Mouse (Mus musculus): Measurements from ENCODE around the gene Prkn. TPM values are rescaled to one million over a fixed set of nuclear protein-coding genes. Genes with fewer than 3 reads are reported as not detected.
A peak's percentile ranks its signal among the peaks of the same experiment; 100 is the strongest.

Prkn gene
- total and polyA plus RNA-seq, 3 experiments, result 0.39 to 0.50 TPM; not detected in 1

DNA sequence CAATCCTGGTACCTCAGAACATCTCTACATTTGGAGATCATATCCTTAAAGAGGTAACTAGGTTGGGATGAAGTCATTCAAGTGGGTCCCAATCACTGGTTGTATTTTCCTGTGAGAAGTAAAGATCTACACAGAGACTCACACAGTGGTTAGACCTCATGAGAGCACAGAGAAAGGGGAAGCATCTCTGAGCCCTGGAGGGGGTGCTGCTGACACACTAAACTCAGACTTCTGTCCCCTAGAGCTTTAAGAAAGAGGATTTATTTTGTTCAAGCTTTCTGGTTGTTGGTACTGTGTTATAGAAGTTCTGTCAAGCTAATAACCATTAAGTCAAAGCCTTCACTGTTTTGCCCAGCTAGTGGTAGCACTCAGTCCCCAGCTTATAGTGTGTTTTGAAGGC lies 1259.2 kb downstream of the Prkn start:
- no peaks in the 10 kb centered on the region for H3K79me2 ChIP-seq (ENCODE audit: control insufficient read depth, insufficient read depth, low read length, poor library complexity)
- H3K27me3 ChIP-seq (ENCODE audit: control insufficient read depth in 1 of 2, insufficient read depth in 2 of 2, low read length in 2 of 2), result no peaks in the 10 kb centered on the region
- H3K9me3 ChIP-seq (replicated peaks; ENCODE audit: insufficient read depth, low read length), result no peaks in the 10 kb centered on the region
- no peak overlapping the region for H3K27ac ChIP-seq (ENCODE audit: control insufficient read depth, low read depth, low read length)
- TF ChIP-seq RAD21 (IDR thresholded peaks at IDR 0.05; ENCODE audit: low read depth, low read length) (peak; percentile 39), GABPA (IDR thresholded peaks at IDR 0.05; ENCODE audit: low read depth, low read length) (no peak), GATA1 (IDR thresholded peaks at IDR 0.05; ENCODE audit: low read depth, low read length) (no peak), MYC (IDR thresholded peaks at IDR 0.05; ENCODE audit: low read depth, low read length) (no peak), POLR2A (IDR thresholded peaks at IDR 0.05; ENCODE audit: control insufficient read depth in 1 of 2, insufficient read depth in 1 of 2, low read depth in 1 of 2, low read length in 2 of 2, poor library complexity in 1 of 2) (no peak), MXI1 (IDR thresholded peaks at IDR 0.05; ENCODE audit: low read depth, low read length) (no peak), MAFK (IDR thresholded peaks at IDR 0.05; ENCODE audit: borderline replicate concordance, low read depth, low read length) (no peak), ETS1 (IDR thresholded peaks at IDR 0.05; ENCODE audit: low read depth, low read length) (no peak), TBP (IDR thresholded peaks at IDR 0.05; ENCODE audit: low read depth, low read length) (no peak), MYB (IDR thresholded peaks at IDR 0.05; ENCODE audit: low read depth, low read length) (no peak), ELF1 (IDR thresholded peaks at IDR 0.05; ENCODE audit: low read depth, low read length) (no peak), EP300 (IDR thresholded peaks at IDR 0.05; ENCODE audit: low read depth in 1 of 2, low read length in 2 of 2) (no peak), CTCF (IDR thresholded peaks at IDR 0.05 in 2 of 3, conservative IDR thresholded peaks at IDR 0.05 in 1 of 3; ENCODE audit: control insufficient read depth in 1 of 3, insufficient read depth in 1 of 3, low read depth in 2 of 3, low read length in 3 of 3, poor library complexity in 1 of 3, severe bottlenecking in 1 of 3) (peak in 1 of 3 experiments; percentile 32; a peak in 2 of 6 replicates), ZNF384 (IDR thresholded peaks at IDR 0.05; ENCODE audit: low read depth, low read length) (no peak), USF1 (IDR thresholded peaks at IDR 0.05; ENCODE audit: low read depth, low read length) (no peak), SMC3 (IDR thresholded peaks at IDR 0.05; ENCODE audit: low read depth, low read length) (peak; percentile 27; the same call in 1 of the 2 replicates), MAZ (IDR thresholded peaks at IDR 0.05; ENCODE audit: low read depth, low read length) (no peak), CHD1 (IDR thresholded peaks at IDR 0.05; ENCODE audit: low read depth, low read length) (no peak), NELFE (IDR thresholded peaks at IDR 0.05; ENCODE audit: low read depth, low read length) (no peak)
- H3K4me1 ChIP-seq (ENCODE audit: control insufficient read depth in 1 of 2, insufficient read depth in 2 of 2, low read length in 2 of 2), result no peaks in the 10 kb centered on the region
- no peaks in the 10 kb centered on the region for H3K36me3 ChIP-seq (ENCODE audit: control insufficient read depth in 1 of 2, insufficient read depth in 2 of 2, low read length in 2 of 2)
- no peak for DNase-seq (ENCODE audit: low read depth, low spot score)
- H3K9ac ChIP-seq (ENCODE audit: control insufficient read depth, low read depth, low read length, poor library complexity, severe bottlenecking), result no peak overlapping the region
- no peak overlapping the region for H3K4me3 ChIP-seq (ENCODE audit: control insufficient read depth in 1 of 2, insufficient read depth in 1 of 2, low read depth in 2 of 2, low read length in 2 of 2)

DNA sequence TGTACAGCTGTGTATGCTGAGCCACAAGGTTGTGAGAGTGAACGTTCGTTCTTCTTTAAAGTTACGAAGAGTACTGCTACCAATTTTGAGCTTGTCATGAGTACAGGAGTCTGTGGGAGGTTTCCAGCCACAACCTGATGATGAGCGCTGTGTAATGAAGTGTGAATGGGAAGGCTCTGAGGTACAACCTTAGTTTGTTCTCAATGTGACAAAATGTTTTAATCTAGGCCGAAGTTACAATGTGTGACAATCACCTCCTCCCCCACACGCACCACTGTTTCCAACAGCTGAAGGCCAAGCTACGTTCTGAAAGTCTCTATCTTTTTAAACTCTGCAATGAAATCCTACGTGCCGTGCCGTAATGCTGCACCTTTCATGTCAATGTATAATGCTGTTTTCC lies 1262.1 kb downstream of the Prkn start:
- no peaks in the 10 kb centered on the region for H3K9me3 ChIP-seq (replicated peaks; ENCODE audit: insufficient read depth, low read length)

More for the DNA sequence above, 1262.1 kb downstream of the Prkn start:
- H3K9ac ChIP-seq (ENCODE audit: control insufficient read depth, low read depth, low read length, poor library complexity, severe bottlenecking), result no peak overlapping the region
- H3K27me3 ChIP-seq (ENCODE audit: control insufficient read depth in 1 of 2, insufficient read depth in 2 of 2, low read length in 2 of 2), result no peaks in the 10 kb centered on the region
- DNase-seq (ENCODE audit: low read depth, low spot score), result no peak
- H3K4me3 ChIP-seq (ENCODE audit: control insufficient read depth in 1 of 2, insufficient read depth in 1 of 2, low read depth in 2 of 2, low read length in 2 of 2), result no peak overlapping the region
- H3K27ac ChIP-seq (ENCODE audit: control insufficient read depth, low read depth, low read length), result no peak overlapping the region
- no peaks in the 10 kb centered on the region for H3K79me2 ChIP-seq (ENCODE audit: control insufficient read depth, insufficient read depth, low read length, poor library complexity)
- TF ChIP-seq TBP (IDR thresholded peaks at IDR 0.05; ENCODE audit: low read depth, low read length), result no peak
- TF ChIP-seq RCOR1 (IDR thresholded peaks at IDR 0.05; ENCODE audit: low read depth, low read length), result no peak
- no peak for TF ChIP-seq CHD1 (IDR thresholded peaks at IDR 0.05; ENCODE audit: low read depth, low read length)
- no peak for TF ChIP-seq ZMIZ1 (IDR thresholded peaks at IDR 0.05; ENCODE audit: low read depth, low read length)
- no peak for TF ChIP-seq MAFK (IDR thresholded peaks at IDR 0.05; ENCODE audit: borderline replicate concordance, low read depth, low read length)
- TF ChIP-seq MAX (IDR thresholded peaks at IDR 0.05; ENCODE audit: low read length), result no peak
- TF ChIP-seq MXI1 (IDR thresholded peaks at IDR 0.05; ENCODE audit: low read depth, low read length), result no peak
- no peak for TF ChIP-seq NELFE (IDR thresholded peaks at IDR 0.05; ENCODE audit: low read depth, low read length)
- TF ChIP-seq ZKSCAN1 (IDR thresholded peaks at IDR 0.05; ENCODE audit: low read depth, low read length), result no peak
- H3K4me1 ChIP-seq (ENCODE audit: control insufficient read depth in 1 of 2, insufficient read depth in 2 of 2, low read length in 2 of 2), result no peaks in the 10 kb centered on the region
- no peaks in the 10 kb centered on the region for H3K36me3 ChIP-seq (ENCODE audit: control insufficient read depth in 1 of 2, insufficient read depth in 2 of 2, low read length in 2 of 2)

Measured in MEL (cell line).